Mouse (Mus musculus) CH12.LX (cell line): ENCODE measurements around the gene Ccdc74a. TPM values are rescaled to one million over a fixed set of nuclear protein-coding genes. Genes with fewer than 3 reads are reported as not detected.

Experiments
- DNase-seq: peaks from one replicate; pipeline ENCODE4 v3.0.0-alpha.2; 2013; ENCODE audit errors: extremely low read depth
- H3K27ac ChIP-seq: 2 replicates; pipeline ENCODE4 v1.5.1; 2012; ENCODE audit warnings: low read depth, mild to moderate bottlenecking, control low read depth, moderate library complexity; ENCODE audit not compliant: insufficient read depth
- H3K27me3 ChIP-seq: replicated peaks from 2 replicates; pipeline ENCODE3; 2012; ENCODE audit warnings: inconsistent platforms
- H3K36me3 ChIP-seq, 2 experiments: replicated peaks in 1 of 2; 2 replicates each; pipeline versions ENCODE3 to v1.6.1; 2012; ENCODE audit warnings: inconsistent platforms in 1 of 2, low read length in 1 of 2, mild to moderate bottlenecking in 1 of 2, mixed read lengths in 1 of 2, moderate library complexity in 1 of 2; ENCODE audit not compliant: control insufficient read depth in 1 of 2, insufficient read depth in 1 of 2
- H3K4me1 ChIP-seq, 2 experiments: 2 replicates each; pipeline ENCODE4 v1.6.1; 2012; ENCODE audit warnings: inconsistent platforms in 1 of 2, moderate library complexity in 1 of 2; ENCODE audit not compliant: insufficient read depth in 2 of 2, control insufficient read depth in 1 of 2
- H3K4me2 ChIP-seq: 2 replicates; pipeline ENCODE4 v1.6.1; 2012; ENCODE audit warnings: low read depth, mild to moderate bottlenecking, control low read depth; ENCODE audit not compliant: poor library complexity, insufficient read depth, severe bottlenecking
- H3K4me3 ChIP-seq, 3 experiments: fragments of 150-350 bp in 1 of 3; sonication (generic) in 1 of 3; replicated peaks in 1 of 3; 2 replicates each; pipeline versions ENCODE3 to v1.5.1; 2011 to 2012; ENCODE audit warnings: low read depth in 2 of 3, low read length in 2 of 3, mild to moderate bottlenecking in 2 of 3, moderate library complexity in 2 of 3, control low read depth in 1 of 3, improper control_type of control experiment in 1 of 3, inconsistent platforms in 1 of 3, mixed read lengths in 1 of 3; ENCODE audit not compliant: poor library complexity in 1 of 3
- H3K79me2 ChIP-seq: replicated peaks from 2 replicates; pipeline ENCODE4 v1.6.1; 2012; ENCODE audit warnings: mild to moderate bottlenecking, moderate library complexity; ENCODE audit not compliant: control insufficient read depth, poor library complexity, insufficient read depth, severe bottlenecking; ENCODE audit errors: extremely low read depth
- H3K9ac ChIP-seq: 2 replicates; pipeline ENCODE4 v1.6.1; 2012; ENCODE audit warnings: low read depth, mild to moderate bottlenecking, control low read depth, moderate library complexity; ENCODE audit not compliant: insufficient read depth
- H3K9me3 ChIP-seq: replicated peaks from 2 replicates; pipeline ENCODE3; 2012; ENCODE audit warnings: low read length, inconsistent platforms, mixed read lengths
- CHD2 ChIP-seq: IDR thresholded peaks from 2 replicates; pipeline ENCODE4 v1.6.1; 2011; ENCODE audit warnings: low read length, improper control_type of control experiment
- CTCF ChIP-seq, 2 experiments: IDR thresholded peaks in 1 of 2; conservative IDR thresholded peaks in 1 of 2; 2 replicates each; pipeline ENCODE4 v1.5.1; 2011 to 2012; ENCODE audit warnings: low read depth in 2 of 2, low read length in 2 of 2, improper control_type of control experiment in 1 of 2, inconsistent platforms in 1 of 2, mild to moderate bottlenecking in 1 of 2, moderate library complexity in 1 of 2
- ETS1 ChIP-seq: conservative IDR thresholded peaks from 2 replicates; pipeline ENCODE4 v1.6.1; 2012; ENCODE audit warnings: low read depth, mild to moderate bottlenecking, inconsistent platforms, low read length, improper control_type of control experiment, moderate library complexity
- IRF4 ChIP-seq: IDR thresholded peaks from 2 replicates; pipeline ENCODE4 v1.6.1; 2014; ENCODE audit warnings: low read depth, mild to moderate bottlenecking, inconsistent platforms, low read length, improper control_type of control experiment
- JUN ChIP-seq: IDR thresholded peaks from 2 replicates; pipeline ENCODE4 v1.6.1; 2011; ENCODE audit warnings: low read depth, mild to moderate bottlenecking, low read length, improper control_type of control experiment, moderate library complexity; ENCODE audit not compliant: insufficient read depth
- JUND ChIP-seq: conservative IDR thresholded peaks from 2 replicates; pipeline ENCODE4 v1.6.1; 2011; ENCODE audit warnings: low read depth, low read length, improper control_type of control experiment
- MAX ChIP-seq: IDR thresholded peaks from 2 replicates; pipeline ENCODE4 v1.6.1; 2011; ENCODE audit warnings: low read length, improper control_type of control experiment
- MAZ ChIP-seq: IDR thresholded peaks from 2 replicates; pipeline ENCODE4 v1.6.1; 2012; ENCODE audit warnings: low read depth, mild to moderate bottlenecking, inconsistent platforms, low read length, improper control_type of control experiment, moderate library complexity
- MEF2A ChIP-seq: IDR thresholded peaks from 2 replicates; pipeline ENCODE4 v1.6.1; 2014; ENCODE audit warnings: low read depth, mild to moderate bottlenecking, inconsistent platforms, low read length, improper control_type of control experiment, borderline replicate concordance
- MYC ChIP-seq: IDR thresholded peaks from 2 replicates; pipeline ENCODE4 v1.6.1; 2011; ENCODE audit warnings: low read depth, mild to moderate bottlenecking, improper control_type of control experiment, low read length
- NELFE ChIP-seq: IDR thresholded peaks from 2 replicates; pipeline ENCODE4 v1.6.1; 2011; ENCODE audit warnings: low read depth, low read length, improper control_type of control experiment
- NRF1 ChIP-seq: IDR thresholded peaks from 2 replicates; pipeline ENCODE4 v1.6.1; 2014; ENCODE audit warnings: low read depth, mild to moderate bottlenecking, inconsistent platforms, low read length, improper control_type of control experiment, moderate library complexity
- POLR2A ChIP-seq: IDR thresholded peaks from 2 replicates; pipeline ENCODE4 v1.6.1; 2011; ENCODE audit warnings: low read depth, mild to moderate bottlenecking, improper control_type of control experiment, low read length
- POLR2AphosphoS2 ChIP-seq: IDR thresholded peaks from 2 replicates; pipeline ENCODE4 v1.6.1; 2011; ENCODE audit warnings: low read depth, low read length, improper control_type of control experiment
- SMC3 ChIP-seq: IDR thresholded peaks from 2 replicates; pipeline ENCODE4 v1.6.1; 2011; ENCODE audit warnings: low read depth, low read length, improper control_type of control experiment
- UBTF ChIP-seq: IDR thresholded peaks from 2 replicates; pipeline ENCODE4 v1.6.1; 2012; ENCODE audit warnings: low read depth, mild to moderate bottlenecking, inconsistent platforms, low read length, improper control_type of control experiment, moderate library complexity
- USF2 ChIP-seq: conservative IDR thresholded peaks from 2 replicates; pipeline ENCODE4 v1.6.1; 2011; ENCODE audit warnings: low read depth, low read length, improper control_type of control experiment
- ZMIZ1 ChIP-seq: IDR thresholded peaks from 2 replicates; pipeline ENCODE4 v1.6.1; 2012; ENCODE audit warnings: low read depth, mild to moderate bottlenecking, inconsistent platforms, low read length, improper control_type of control experiment
- dilution Hi-C: fragments of 300-500 bp; cut with MboI; formaldehyde crosslinking; loops from 2 replicates; pipeline ENCODE4 v1.14.3; 2020; ENCODE audit warnings: low sequenced_read_pairs; ENCODE audit not compliant: extremely low pct_unique_long_range_greater_than_20kb, extremely low pct_ligation_motif_present
- in situ Hi-C: fragments of 300-500 bp; cut with MboI; formaldehyde crosslinking; loops from 3 replicates; pipeline ENCODE4 v1.14.3; 2019; ENCODE audit warnings: low sequenced_read_pairs, low pct_ligation_motif_present, low pct_unique_long_range_greater_than_20kb, mixed read lengths
- polyA plus RNA-seq: library from polyadenylated mRNA; unstranded; fragments of >175 nt; gene quantifications from 2 replicates; pipeline ENCODE4 v1.2.1, GENCODE M21; 2012; ENCODE audit warnings: low read depth; ENCODE audit not compliant: insufficient read length
- total RNA-seq, 2 experiments: library from RNA; depleted of rRNA; stranded (reverse); fragments of 300-350 nt in 1 of 2; fragments of >200 nt in 1 of 2; gene quantifications; 2 replicates each; pipeline ENCODE4 v1.2.3; 2012 to 2014

The Ccdc74a gene
- total and polyA plus RNA-seq, 3 experiments, result 2.0 TPM; not detected in 2

GRCm38 (mm10) chr16:17643437-17643990, 2.8 kb upstream of the Ccdc74a start:
- H3K27ac ChIP-seq, result no peak overlapping the region
- 0 out of 4 replicates have a peak, but pooled peaks cover 0 to 7% of the 10 kb centered on the region in 2 experiments for H3K4me1 ChIP-seq
- no peak overlapping the region for H3K9ac ChIP-seq
- H3K9me3 ChIP-seq, result no peaks in the 10 kb centered on the region
- dilution Hi-C loops (no loop called here), in situ Hi-C loops (no loop called here)
- H3K27me3 ChIP-seq, result no peaks in the 10 kb centered on the region
- H3K4me2 ChIP-seq, result no peak overlapping the region
- H3K79me2 ChIP-seq, result no peaks in the 10 kb centered on the region
- TF ChIP-seq POLR2A, result 0 out of 2 replicates have a peak, but pooled peaks have one; percentile 7
- TF ChIP-seq NRF1, result no peak
- no peak for TF ChIP-seq MYC
- TF ChIP-seq SMC3, result no peak
- no peak for TF ChIP-seq NELFE
- no peak for TF ChIP-seq ETS1
- DNase-seq, result no peak
- H3K4me3 ChIP-seq, result no peak overlapping the region
- H3K36me3 ChIP-seq, result peaks cover 55 to 91% of the 10 kb centered on the region in 2 experiments

- Histone ChIP-seq H3K79me2 (no peaks in the 10 kb centered on the region), H3K4me3 (no peak overlapping the region), H3K9me3 (no peaks in the 10 kb centered on the region), H3K9ac (no peak overlapping the region)
- in situ Hi-C loops, result no loop called here
- no peak for DNase-seq
- TF ChIP-seq MEF2A (no peak), ETS1 (no peak), MAZ (no peak), JUND (no peak), NELFE (no peak)
- TF ChIP-seq, all 38 proteins: peak for 0
- Histone ChIP-seq H3K27me3 (no peaks in the 10 kb centered on the region), H3K27ac (no peak overlapping the region), H3K36me3 (peaks cover 48 to 93% of the 10 kb centered on the region in 2 experiments), H3K4me1 (0 out of 4 replicates have a peak, but pooled peaks cover 0 to 10% of the 10 kb centered on the region in 2 experiments), H3K4me2 (no peak overlapping the region)
- dilution Hi-C loops, result no loop called here
These were observed 886 bp downstream of the Ccdc74a start for GRCm38 (mm10) chr16:17647156-17647555.

- H3K4me3 ChIP-seq, result no peak overlapping the region
- H3K79me2 ChIP-seq, result no peaks in the 10 kb centered on the region
- peaks cover 48 to 93% of the 10 kb centered on the region in 2 experiments for H3K36me3 ChIP-seq
- H3K9ac ChIP-seq, result no peak overlapping the region
- no peak for DNase-seq
- TF ChIP-seq CHD2 (no peak), NELFE (no peak), CTCF (conservative IDR thresholded peaks at IDR 0.05 in 1 of 2, IDR thresholded peaks at IDR 0.05 in 1 of 2; ENCODE audit: low read depth in 2 of 2, low read length in 2 of 2) (no peak), ZMIZ1 (no peak), MAX (no peak), USF2 (no peak), JUN (no peak), POLR2AphosphoS2 (no peak; the same call in 1 of the 2 replicates), UBTF (no peak), IRF4 (no peak)
- H3K9me3 ChIP-seq, result no peaks in the 10 kb centered on the region
- dilution Hi-C loops (no loop called here), in situ Hi-C loops (no loop called here)
- H3K4me1 ChIP-seq, result peaks cover 0 to 10% of the 10 kb centered on the region in 2 experiments; a peak in 1 of 4 replicates
- H3K27me3 ChIP-seq, result no peaks in the 10 kb centered on the region
- no peak overlapping the region for H3K27ac ChIP-seq
- H3K4me2 ChIP-seq, result no peak overlapping the region
These were observed 1.5 kb downstream of the Ccdc74a start for GRCm38 (mm10) chr16:17647566-17648340.
